ENCODE assay signal across 29 mouse cellular contexts in genomic region chr9:60893511-60893910, GRCm38 (mm10).
"Had no signal": no experiment of that assay in that cellular context is flagged by ENCODE, and none has a peak within 500 bp of the region (broad histone marks: within the 10 kb centered on the region; RNA-seq: fewer than 3 reads in every experiment).

No protein-coding gene starts in this region.

- H3K4me2 ChIP-seq: limb, embryonic 12.5 days; limb, embryonic 13.5 days; limb, embryonic 15.5 days; liver, embryonic 11.5 days; liver, embryonic 12.5 days; liver, embryonic 13.5 days; liver, embryonic 15.5 days; lung, embryonic 14.5 days; lung, embryonic 15.5 days; midbrain, embryonic 11.5 days; midbrain, embryonic 12.5 days; midbrain, embryonic 13.5 days; midbrain, embryonic 15.5 days had no signal

- H3K4me1 ChIP-seq: liver, embryonic 12.5 days; liver, embryonic 13.5 days; liver, embryonic 15.5 days; lung, embryonic 15.5 days; megakaryocyte, embryonic 14.5 days had no signal

- H3K9me3 ChIP-seq: limb, embryonic 10.5 days; limb, embryonic 12.5 days; limb, embryonic 13.5 days; limb, embryonic 15.5 days; liver, embryonic 12.5 days; liver, embryonic 13.5 days; liver, embryonic 15.5 days; lung, embryonic 15.5 days; megakaryocyte, embryonic 14.5 days; midbrain, embryonic 10.5 days; midbrain, embryonic 12.5 days; midbrain, embryonic 13.5 days; midbrain, embryonic 15.5 days had no signal

- H3K27me3 ChIP-seq: liver, embryonic 13.5 days; liver, embryonic 15.5 days had no signal

- H3K27ac ChIP-seq: left cerebral cortex, adult 2 months; limb, embryonic 10.5 days; limb, embryonic 12.5 days; limb, embryonic 13.5 days; limb, embryonic 15.5 days; liver, embryonic 12.5 days; liver, embryonic 13.5 days; liver, embryonic 14.5 days; liver, embryonic 15.5 days; lung, embryonic 15.5 days; macrophage; midbrain, embryonic 10.5 days; midbrain, embryonic 12.5 days; midbrain, embryonic 13.5 days; midbrain, embryonic 15.5 days had no signal

- H3K36me3 ChIP-seq: limb, embryonic 10.5 days; limb, embryonic 12.5 days; limb, embryonic 13.5 days; limb, embryonic 15.5 days; liver, embryonic 12.5 days; liver, embryonic 13.5 days; liver, embryonic 15.5 days; lung, embryonic 15.5 days; midbrain, embryonic 10.5 days; midbrain, embryonic 12.5 days; midbrain, embryonic 13.5 days; midbrain, embryonic 15.5 days had no signal

- H3K4me3 ChIP-seq: left cerebral cortex, adult 2 months; limb, embryonic 10.5 days; limb, embryonic 12.5 days; limb, embryonic 13.5 days; limb, embryonic 15.5 days; liver, embryonic 12.5 days; liver, embryonic 13.5 days; liver, embryonic 15.5 days; lung, embryonic 15.5 days; megakaryocyte, embryonic 14.5 days; midbrain, embryonic 10.5 days; midbrain, embryonic 12.5 days; midbrain, embryonic 13.5 days; midbrain, embryonic 15.5 days; myocyte had no signal

- DNase-seq: left cerebral cortex, postnatal 4 days; liver; liver, embryonic 13.5 days; liver, postnatal 0 days; lung, adult 18-20 months; lung, adult 2 months; lung, embryonic 14.5 days; lung, postnatal 14 days; lung, postnatal 36 days; lung, postnatal 4 days; midbrain, embryonic 14.5 days had no signal

- H3K9ac ChIP-seq: limb, embryonic 12.5 days; limb, embryonic 13.5 days; limb, embryonic 15.5 days; liver, embryonic 12.5 days; liver, embryonic 13.5 days; liver, embryonic 14.5 days; liver, embryonic 15.5 days; liver, postnatal 0 days; lung, embryonic 14.5 days; lung, embryonic 15.5 days; midbrain, embryonic 12.5 days; midbrain, embryonic 13.5 days; midbrain, embryonic 15.5 days had no signal
